Mouse (Mus musculus) kidney, adult 2 months (tissue): ENCODE data around the gene Add3.

Experiments used
- CTCF ChIP-seq: fragments of 200-500 bp; conservative IDR thresholded peaks from 2 replicates; pipeline ENCODE4 v1.5.1; 2011; ENCODE audit warnings: low read depth, mild to moderate bottlenecking, control low read depth, low read length, moderate library complexity, mixed read lengths; ENCODE audit not compliant: insufficient read depth, insufficient read length
- POLR2A ChIP-seq: fragments of 200-500 bp; IDR thresholded peaks from one replicate; pipeline ENCODE4 v1.6.1; 2011; ENCODE audit warnings: low read depth, low read length, control low read depth

DNA sequence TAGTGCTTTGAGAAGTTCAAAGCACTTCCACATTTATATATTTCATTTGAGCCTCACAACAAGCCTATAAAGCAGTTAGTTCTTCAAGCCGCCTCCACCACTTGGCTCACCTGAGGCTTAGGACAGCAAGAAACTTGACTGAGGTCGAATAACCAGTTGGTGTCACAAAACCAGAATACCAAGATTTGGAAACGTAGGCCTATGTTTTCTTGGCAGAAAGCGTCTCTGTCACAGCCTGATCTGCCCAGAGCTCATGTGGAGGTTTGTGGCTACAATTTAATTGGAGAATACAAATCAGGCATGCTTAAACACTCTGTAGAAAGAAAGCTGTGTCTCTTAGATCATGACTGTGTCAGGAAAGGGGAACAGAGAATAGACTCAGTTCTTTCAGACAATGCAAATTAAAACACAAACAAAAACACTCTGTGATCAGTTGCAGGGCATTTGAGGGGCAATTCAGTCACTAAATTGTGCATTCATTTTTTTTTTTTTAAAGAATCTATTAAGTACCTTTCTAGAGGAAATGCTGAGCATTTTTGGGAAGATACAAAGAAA is 3.0 kb upstream of the Add3 start:
- no peak for TF ChIP-seq CTCF
- no peak for TF ChIP-seq POLR2A
